Mouse (Mus musculus): ENCODE measurements at regions not wholly inside any gene's neighbourhood (a gene's known extent, or its start where the extent isn't known, plus 50 kb on each side); places are given as distances from the start of the nearest gene placed in this dataset.

GRCm38 (mm10) chr1:128680012-128680411, 87.9 kb upstream of the Cxcr4 start:
- no peaks in the 10 kb centered on the region for H3K36me3 ChIP-seq (replicated peaks; ENCODE audit: control insufficient read depth, insufficient read depth, low read length)
- no peaks in the 10 kb centered on the region for H3K4me1 ChIP-seq (ENCODE audit: control insufficient read depth, insufficient read depth)
- no peak overlapping the region for H3K9ac ChIP-seq (replicated peaks; ENCODE audit: low read depth, low read length)
- H3K27me3 ChIP-seq (ENCODE audit: control insufficient read depth, insufficient read depth, low read length), result no peaks in the 10 kb centered on the region
- H3K4me3 ChIP-seq (ENCODE audit: low read depth, low read length), result no peak overlapping the region
- no peak overlapping the region for H3K4me2 ChIP-seq (ENCODE audit: low read depth, low read length)
- no peaks in the 10 kb centered on the region for H3K9me3 ChIP-seq (replicated peaks; ENCODE audit: control insufficient read depth, low read length)
- DNase-seq (ENCODE audit: low spot score) (no peak), ATAC-seq (ENCODE audit: insufficient read depth, low read depth) (no peak)
- no peak for TF ChIP-seq CTCF (IDR thresholded peaks at IDR 0.05; ENCODE audit: low read depth)
- no peak for TF ChIP-seq EP300 (IDR thresholded peaks at IDR 0.05; ENCODE audit: low read depth)
- H3K27ac ChIP-seq (ENCODE audit: low read depth), result no peak overlapping the region
- WGBS, result 80% methylated on average over 5 of the region's 5 CpGs

GRCm38 (mm10) chr1:128679005-128679980, 87.2 kb upstream of the Cxcr4 start:
- no peak overlapping the region for H3K27ac ChIP-seq (ENCODE audit: low read depth)
- ATAC-seq (ENCODE audit: insufficient read depth, low read depth) (no peak), DNase-seq (ENCODE audit: low spot score) (no peak)
- TF ChIP-seq EP300 (IDR thresholded peaks at IDR 0.05; ENCODE audit: low read depth), result no peak
- H3K36me3 ChIP-seq (replicated peaks; ENCODE audit: control insufficient read depth, insufficient read depth, low read length), result no peaks in the 10 kb centered on the region
- H3K9ac ChIP-seq (replicated peaks; ENCODE audit: low read depth, low read length), result no peak overlapping the region
- H3K4me3 ChIP-seq (ENCODE audit: low read depth, low read length), result no peak overlapping the region
- H3K27me3 ChIP-seq (ENCODE audit: control insufficient read depth, insufficient read depth, low read length), result no peaks in the 10 kb centered on the region
- no peak overlapping the region for H3K4me2 ChIP-seq (ENCODE audit: low read depth, low read length)
- no peaks in the 10 kb centered on the region for H3K9me3 ChIP-seq (replicated peaks; ENCODE audit: control insufficient read depth, low read length)
- no peaks in the 10 kb centered on the region for H3K4me1 ChIP-seq (ENCODE audit: control insufficient read depth, insufficient read depth)
- WGBS, result 60% methylated on average over 18 of the region's 18 CpGs

- WGBS, result 52% methylated on average over 5 of the region's 5 CpGs
- H3K27me3 ChIP-seq (ENCODE audit: control insufficient read depth, insufficient read depth, low read length), result no peaks in the 10 kb centered on the region
- no peak overlapping the region for H3K27ac ChIP-seq (ENCODE audit: low read depth)
- H3K4me3 ChIP-seq (ENCODE audit: low read depth, low read length), result no peak overlapping the region
- H3K4me1 ChIP-seq (ENCODE audit: control insufficient read depth, insufficient read depth), result no peaks in the 10 kb centered on the region
- no peaks in the 10 kb centered on the region for H3K36me3 ChIP-seq (replicated peaks; ENCODE audit: control insufficient read depth, insufficient read depth, low read length)
- TF ChIP-seq CTCF (IDR thresholded peaks at IDR 0.05; ENCODE audit: low read depth) (no peak), EP300 (IDR thresholded peaks at IDR 0.05; ENCODE audit: low read depth) (no peak)
- H3K9ac ChIP-seq (replicated peaks; ENCODE audit: low read depth, low read length), result no peak overlapping the region
- no peaks in the 10 kb centered on the region for H3K9me3 ChIP-seq (replicated peaks; ENCODE audit: control insufficient read depth, low read length)
- ATAC-seq (ENCODE audit: insufficient read depth, low read depth) (no peak), DNase-seq (ENCODE audit: low spot score) (no peak)
- no peak overlapping the region for H3K4me2 ChIP-seq (ENCODE audit: low read depth, low read length)
These were observed 83.4 kb upstream of the Cxcr4 start for GRCm38 (mm10) chr1:128675538-128675937.

GRCm38 (mm10) chr1:128672306-128672705, 80.2 kb upstream of the Cxcr4 start:
- Histone ChIP-seq H3K9me3 (replicated peaks; ENCODE audit: control insufficient read depth, low read length) (no peaks in the 10 kb centered on the region), H3K36me3 (replicated peaks; ENCODE audit: control insufficient read depth, insufficient read depth, low read length) (no peaks in the 10 kb centered on the region), H3K4me2 (ENCODE audit: low read depth, low read length) (no peak overlapping the region), H3K27me3 (ENCODE audit: control insufficient read depth, insufficient read depth, low read length) (no peaks in the 10 kb centered on the region), H3K27ac (ENCODE audit: low read depth) (no peak overlapping the region), H3K4me3 (ENCODE audit: low read depth, low read length) (no peak overlapping the region), H3K9ac (replicated peaks; ENCODE audit: low read depth, low read length) (no peak overlapping the region), H3K4me1 (ENCODE audit: control insufficient read depth, insufficient read depth) (no peaks in the 10 kb centered on the region)
- ATAC-seq (ENCODE audit: insufficient read depth, low read depth) (no peak), DNase-seq (ENCODE audit: low spot score) (no peak)
- WGBS, result 63% methylated on average over 3 of the region's 3 CpGs
- no peak for TF ChIP-seq CTCF (IDR thresholded peaks at IDR 0.05; ENCODE audit: low read depth)
- TF ChIP-seq EP300 (IDR thresholded peaks at IDR 0.05; ENCODE audit: low read depth), result no peak

- ATAC-seq (ENCODE audit: insufficient read depth, low read depth), result no peak
- no peak overlapping the region for H3K27ac ChIP-seq (ENCODE audit: low read depth)
- no peak for DNase-seq (ENCODE audit: low spot score)
- no peaks in the 10 kb centered on the region for H3K36me3 ChIP-seq (replicated peaks; ENCODE audit: control insufficient read depth, insufficient read depth, low read length)
- no peaks in the 10 kb centered on the region for H3K9me3 ChIP-seq (replicated peaks; ENCODE audit: control insufficient read depth, low read length)
- H3K4me2 ChIP-seq (ENCODE audit: low read depth, low read length), result no peak overlapping the region
- H3K4me1 ChIP-seq (ENCODE audit: control insufficient read depth, insufficient read depth), result no peaks in the 10 kb centered on the region
- no peak overlapping the region for H3K4me3 ChIP-seq (ENCODE audit: low read depth, low read length)
- no peak for TF ChIP-seq EP300 (IDR thresholded peaks at IDR 0.05; ENCODE audit: low read depth)
- TF ChIP-seq CTCF (IDR thresholded peaks at IDR 0.05; ENCODE audit: low read depth), result no peak
- H3K9ac ChIP-seq (replicated peaks; ENCODE audit: low read depth, low read length), result no peak overlapping the region
- H3K27me3 ChIP-seq (ENCODE audit: control insufficient read depth, insufficient read depth, low read length), result no peaks in the 10 kb centered on the region
- 70% methylated on average over 3 of the region's 3 CpGs for WGBS
These were observed 79.4 kb upstream of the Cxcr4 start for GRCm38 (mm10) chr1:128671495-128671894.

Data from heart, postnatal 0 days (tissue).